Mouse (Mus musculus): ENCODE data around the gene Psmb6.
"Not testable (repeated sequence)": the region's sequence is repeated elsewhere in the genome, so short reads cannot be mapped to it uniquely, and the experiment has no call there.

The Psmb6 gene

GRCm38 (mm10) chr11:70570614-70571013 lies 45.4 kb downstream of the Psmb6 start:
- DNase-seq (ENCODE audit: low read depth, low spot score), result not testable (repeated sequence)

- no peak for DNase-seq (ENCODE audit: low read depth, low spot score)
Measured at GRCm38 (mm10) chr11:70571641-70572040, 46.5 kb downstream of the Psmb6 start.

GRCm38 (mm10) chr11:70572348-70572902 lies 47.3 kb downstream of the Psmb6 start:
- no peak for DNase-seq (ENCODE audit: low read depth, low spot score)

- DNase-seq (ENCODE audit: low read depth, low spot score), result no peak
Measured at GRCm38 (mm10) chr11:70573872-70574271, 48.7 kb downstream of the Psmb6 start.

- no peak for DNase-seq (ENCODE audit: low read depth, low spot score)
Measured at GRCm38 (mm10) chr11:70577201-70577600, 52.0 kb downstream of the Psmb6 start.
